Mouse (Mus musculus): Measurements from ENCODE around the gene Spata46.

Gene Spata46

DNA sequence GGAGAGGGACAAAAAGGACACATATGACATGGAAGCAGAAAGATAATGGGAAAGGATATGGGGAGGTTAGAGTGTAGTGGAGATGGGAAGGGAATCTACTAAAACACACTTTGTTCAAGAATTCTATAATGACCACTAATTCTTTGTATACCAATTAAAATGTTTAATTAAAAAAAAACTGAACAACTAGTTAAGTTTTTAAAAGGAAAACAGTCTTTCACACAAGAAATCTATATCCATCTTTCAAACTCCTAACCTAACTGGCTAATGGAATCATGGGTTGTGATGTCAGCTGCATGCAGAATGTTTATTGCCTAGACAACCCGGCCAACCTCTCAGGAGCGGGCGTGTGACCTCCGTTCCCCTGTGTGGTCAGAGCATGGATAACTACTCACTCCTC, at the start of gene Spata46:
Gene Spata46, plus strand, starts transcription at position 301 of the 400 bp plus-strand sequence.
- no peak for DNase-seq

DNA sequence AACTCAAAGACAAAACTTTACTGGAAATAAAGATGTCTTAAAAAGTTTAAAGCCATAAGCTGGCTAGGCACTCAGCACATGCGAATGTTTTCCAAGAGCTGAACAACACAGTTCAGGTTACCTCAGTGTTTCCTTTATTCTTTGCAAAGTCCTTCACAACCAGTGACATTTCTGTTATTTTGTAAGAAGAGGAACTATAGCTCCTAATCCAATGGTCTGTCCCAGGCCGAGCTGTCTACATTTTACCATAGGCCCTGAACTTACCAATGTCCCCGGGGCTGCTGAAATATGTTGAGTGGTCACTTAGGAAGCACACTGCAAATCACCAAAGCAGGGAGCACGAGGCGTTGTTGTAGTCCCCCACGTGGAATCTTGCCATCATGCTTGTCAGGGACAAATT, 38.3 kb upstream of the Spata46 start:
- no peak for DNase-seq

DNA sequence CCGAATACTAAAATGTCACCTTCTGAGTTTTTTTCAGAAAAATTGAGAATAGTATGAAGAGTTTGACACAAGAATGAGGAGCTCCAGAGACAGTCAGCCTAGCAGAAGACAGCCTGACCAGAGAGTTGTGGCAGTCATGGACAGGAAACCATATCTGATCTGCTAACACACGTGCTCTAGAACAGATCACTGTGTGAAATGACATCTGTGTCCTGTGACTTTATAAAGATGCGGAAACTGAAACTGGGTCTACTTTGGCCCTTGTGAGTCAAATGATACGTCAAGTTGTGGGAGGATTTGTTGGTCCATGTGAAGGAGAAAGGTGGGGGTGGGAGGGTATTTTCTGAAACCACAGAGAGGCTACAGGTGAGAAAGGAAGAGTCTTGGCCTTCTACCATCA, 37.9 kb upstream of the Spata46 start:
- DNase-seq, result no peak

DNA sequence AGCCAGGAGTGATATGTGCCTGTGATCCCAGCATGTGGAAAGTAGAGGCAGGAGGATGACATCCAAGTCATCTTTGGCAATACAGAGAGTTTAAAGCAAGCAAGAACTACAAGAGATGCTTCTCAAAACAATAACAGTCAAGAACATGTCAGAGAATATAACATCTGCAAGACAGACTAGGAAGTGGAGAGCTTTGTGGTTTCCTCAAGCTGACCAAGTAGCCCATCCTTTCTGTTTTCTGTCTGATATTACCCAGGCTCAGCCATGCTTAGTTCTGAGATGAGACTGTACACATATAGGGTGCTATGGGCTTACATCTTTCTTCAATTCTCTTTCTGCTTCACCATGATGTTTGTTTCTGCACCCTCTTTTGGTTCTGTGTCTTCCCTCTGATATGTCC, 35.4 kb upstream of the Spata46 start:
- no peak for DNase-seq

DNA sequence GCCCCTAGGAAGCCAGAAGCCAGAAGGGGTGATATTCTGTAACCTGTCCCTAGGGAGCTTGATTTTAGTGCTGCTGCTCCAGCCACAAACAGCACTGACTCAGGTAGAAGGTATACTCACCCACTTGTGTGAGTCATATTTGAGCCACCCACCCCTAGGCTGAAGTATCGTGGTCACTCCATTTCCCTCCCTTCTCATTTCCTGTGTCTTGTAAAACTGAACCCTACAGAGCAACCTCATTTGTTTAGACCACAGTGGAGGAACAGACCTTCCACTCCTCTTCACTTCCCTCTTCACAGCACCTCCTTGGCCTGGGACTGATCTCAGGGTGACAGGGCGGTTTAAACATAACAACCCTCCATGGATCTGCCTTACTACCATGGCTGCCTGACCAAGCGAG, 31.6 kb upstream of the Spata46 start, which contains the start of gene Sh2d1b1:
Gene Sh2d1b1, plus strand, starts transcription at position 305 of the 400 bp plus-strand sequence.
- DNase-seq, result no peak

DNA sequence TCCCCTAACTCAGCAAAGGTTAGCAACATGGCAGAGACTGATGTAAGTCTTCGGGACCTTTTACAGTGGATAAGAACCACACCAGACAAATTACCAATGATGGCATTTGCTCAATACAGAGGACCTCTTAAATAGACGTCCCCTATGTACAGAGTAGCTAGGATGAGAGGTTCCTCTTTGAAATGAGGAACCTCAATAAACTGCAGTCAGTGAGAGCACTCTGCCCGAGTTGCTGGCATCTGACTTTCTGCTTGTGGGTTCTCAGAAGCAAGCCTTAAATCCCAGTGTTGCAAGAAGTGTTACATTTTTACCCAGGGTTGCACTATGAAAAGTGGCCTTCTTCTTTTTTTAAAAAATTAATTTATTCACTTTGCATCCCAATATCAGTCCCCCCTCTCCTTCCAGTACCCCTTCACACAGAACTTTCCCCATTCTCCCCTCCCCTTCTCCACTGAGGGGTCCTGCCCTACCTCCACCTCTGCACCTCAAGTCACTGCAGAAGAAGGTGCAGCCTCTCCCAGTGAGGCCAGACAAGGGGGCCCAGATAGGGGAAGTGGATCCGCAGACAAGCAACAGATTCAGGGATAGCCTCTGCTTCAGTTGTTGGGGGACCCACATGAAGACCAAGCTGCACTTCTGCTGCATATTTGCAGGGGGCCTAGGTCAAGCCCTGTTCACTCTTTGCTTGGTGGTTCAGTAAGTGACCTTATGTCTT, 26.0 kb upstream of the Spata46 start:
- DNase-seq, result no peak

DNA sequence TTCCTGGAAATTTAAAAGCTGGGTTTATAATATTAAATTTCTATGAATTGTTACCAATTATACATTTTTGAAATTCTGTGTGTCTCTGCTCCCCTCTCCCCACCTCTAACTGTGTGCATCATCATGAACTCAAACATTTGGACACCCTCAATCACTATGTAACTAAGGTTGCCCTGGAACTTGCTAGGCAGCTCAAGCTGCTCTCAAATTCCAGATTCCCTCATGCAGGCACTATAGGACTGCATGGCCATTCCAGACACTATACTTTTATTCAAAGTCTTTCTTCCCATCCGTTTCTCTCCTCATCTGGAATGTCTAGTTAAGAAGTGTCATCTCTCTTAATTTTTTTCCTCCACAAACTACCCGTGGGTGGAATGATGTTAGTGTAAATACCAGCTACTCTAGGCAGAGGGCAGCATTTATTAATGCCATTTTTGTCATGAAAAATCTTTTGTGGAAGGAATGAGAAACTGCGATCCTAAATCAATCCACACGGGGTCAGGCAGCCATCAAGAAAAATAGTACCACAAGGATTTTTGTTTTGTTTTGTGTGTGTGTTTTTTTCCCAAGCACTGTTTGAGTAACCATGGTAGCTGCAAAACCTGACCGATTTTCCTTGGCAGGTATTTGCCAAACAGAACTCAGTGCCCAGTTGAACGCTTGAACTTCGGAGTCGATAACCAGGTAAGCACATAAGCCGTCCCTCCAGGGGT, 16.2 kb upstream of the Spata46 start:
- peak; percentile 49 for DNase-seq

DNA sequence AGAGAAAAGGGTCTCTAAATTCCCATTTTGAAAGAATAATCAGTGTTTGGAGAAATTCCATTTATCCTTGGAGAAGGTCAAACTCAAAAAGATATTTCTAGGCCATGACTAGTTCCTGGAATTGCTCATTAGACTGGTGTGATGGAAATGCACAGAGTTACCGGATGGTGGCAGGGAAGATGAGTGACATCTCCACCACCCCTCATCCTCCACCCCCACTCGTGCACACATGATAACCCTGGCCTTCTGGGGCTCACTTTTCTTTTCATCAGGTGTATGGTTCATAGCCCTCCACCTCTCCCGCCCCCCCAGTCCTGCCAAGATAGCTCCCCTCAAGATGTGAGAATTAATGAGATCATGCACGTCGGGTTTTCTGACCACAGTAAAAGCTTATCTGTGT, 15.3 kb upstream of the Spata46 start:
- DNase-seq, result no peak

DNA sequence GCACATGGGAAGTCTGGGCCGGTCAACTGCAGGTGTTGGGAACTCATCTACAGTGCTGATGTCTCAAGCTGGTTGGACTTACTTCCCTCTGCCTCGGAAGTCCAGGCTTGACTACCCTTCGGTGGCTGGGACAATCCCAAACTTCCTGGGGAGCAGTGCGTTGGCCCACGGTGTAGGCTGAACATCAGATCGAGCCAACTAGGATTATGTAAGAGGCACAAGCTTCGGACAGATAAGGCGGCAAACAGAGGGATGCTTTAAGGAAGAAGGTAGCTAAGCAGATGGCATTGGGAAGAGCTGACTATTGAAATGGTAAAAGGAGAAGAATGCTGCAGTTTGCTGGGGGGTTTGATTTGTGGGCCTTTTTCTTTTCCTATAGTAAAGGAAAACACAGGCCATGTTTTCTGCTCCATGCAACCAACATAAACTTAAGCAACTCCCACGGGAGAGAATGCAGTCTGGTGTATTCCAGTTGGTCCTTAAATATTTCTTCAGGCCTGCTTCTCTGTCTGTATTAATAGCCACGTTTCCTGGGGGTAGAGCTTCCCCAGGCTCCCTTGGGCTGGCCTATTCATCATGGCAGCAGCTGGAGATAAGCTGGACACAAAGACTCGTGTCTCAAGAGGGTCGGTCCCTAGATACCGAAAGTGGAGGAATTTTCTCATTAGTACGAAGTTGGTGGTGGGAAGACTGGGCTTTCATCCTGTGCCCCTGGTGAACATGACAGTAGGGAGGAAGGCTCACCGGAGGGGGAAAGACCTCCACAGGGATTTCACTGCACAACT, 13.6 kb upstream of the Spata46 start:
- no peak for DNase-seq

DNA sequence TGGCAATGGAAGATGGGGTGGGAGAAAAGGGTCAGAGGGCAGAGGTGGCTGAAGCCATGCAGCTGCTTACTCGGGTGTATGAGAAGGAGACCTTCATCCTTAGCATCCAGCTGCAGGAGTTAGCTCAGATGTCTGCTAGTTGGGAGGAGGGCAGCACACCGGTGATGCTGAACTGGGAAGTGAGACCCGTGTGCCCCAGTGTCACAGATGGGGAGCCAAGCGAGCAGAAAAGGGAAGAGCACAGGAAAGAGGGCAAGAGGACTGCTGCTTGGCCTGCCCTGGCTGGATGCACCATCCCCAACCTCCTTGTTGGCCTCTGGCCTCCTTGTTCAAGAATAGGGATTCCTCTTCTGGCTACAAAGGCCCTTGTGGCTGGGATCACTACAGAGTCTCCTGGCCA, 9.1 kb upstream of the Spata46 start:
- DNase-seq, result no peak

DNA sequence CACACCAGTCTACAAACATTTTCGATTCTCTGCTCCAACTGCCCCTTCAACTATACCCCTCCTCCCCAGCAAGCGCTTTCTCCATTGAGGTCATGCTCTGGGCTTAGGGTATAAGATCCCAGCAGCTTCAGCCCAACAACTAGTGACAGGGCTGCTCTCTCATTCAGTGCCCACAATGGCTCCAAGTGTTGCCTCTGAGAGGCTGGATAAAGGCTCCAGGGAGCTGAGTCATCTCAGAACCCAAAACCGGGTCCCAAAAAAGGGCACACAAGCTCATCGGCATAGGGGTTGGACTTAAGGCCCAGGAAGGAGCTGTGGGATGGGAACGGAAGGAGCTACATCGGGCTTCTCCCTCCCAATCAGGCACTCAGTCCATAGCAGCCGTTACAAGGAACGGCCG, 6.9 kb upstream of the Spata46 start:
- DNase-seq, result no peak

DNA sequence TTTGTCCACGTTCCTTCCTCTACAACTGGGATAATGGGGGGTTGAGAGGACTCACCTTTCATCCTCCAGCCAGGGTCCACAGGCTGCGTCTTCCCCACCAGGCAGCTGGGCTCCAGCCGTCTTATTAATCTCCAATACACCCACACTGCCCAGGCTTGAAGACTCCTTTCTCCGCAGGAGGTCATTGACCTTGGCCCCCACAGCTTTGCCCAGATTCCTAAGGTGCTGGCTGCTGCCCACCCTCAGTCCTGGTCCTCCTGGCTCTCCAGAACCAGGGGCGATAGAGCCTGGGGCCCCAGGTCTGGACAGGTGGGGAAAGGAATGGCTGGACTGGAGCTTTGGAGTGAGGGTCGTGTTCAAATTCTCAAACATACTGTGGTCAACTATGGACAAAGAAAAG, 6.1 kb upstream of the Spata46 start:
- DNase-seq, result no peak

DNA sequence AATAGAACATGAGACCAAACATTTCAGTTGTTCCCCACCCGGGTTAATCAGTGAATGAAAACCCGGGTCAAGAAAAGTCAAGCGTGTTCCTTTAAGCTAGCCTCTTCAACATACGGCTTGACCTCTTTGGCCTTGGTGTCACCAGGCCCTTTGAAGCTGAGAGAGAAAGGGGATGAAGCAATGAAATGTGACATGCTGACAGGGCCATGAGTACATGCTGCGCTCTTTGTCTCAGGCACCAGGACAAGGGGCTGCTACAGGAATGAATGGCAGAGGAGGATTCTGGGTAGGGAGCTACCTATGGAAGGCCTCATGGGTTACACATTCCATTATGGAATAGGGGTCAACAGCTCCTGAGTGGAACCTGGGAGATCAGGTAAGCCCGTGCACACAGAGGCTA, 5.5 kb upstream of the Spata46 start:
- DNase-seq, result no peak

DNA sequence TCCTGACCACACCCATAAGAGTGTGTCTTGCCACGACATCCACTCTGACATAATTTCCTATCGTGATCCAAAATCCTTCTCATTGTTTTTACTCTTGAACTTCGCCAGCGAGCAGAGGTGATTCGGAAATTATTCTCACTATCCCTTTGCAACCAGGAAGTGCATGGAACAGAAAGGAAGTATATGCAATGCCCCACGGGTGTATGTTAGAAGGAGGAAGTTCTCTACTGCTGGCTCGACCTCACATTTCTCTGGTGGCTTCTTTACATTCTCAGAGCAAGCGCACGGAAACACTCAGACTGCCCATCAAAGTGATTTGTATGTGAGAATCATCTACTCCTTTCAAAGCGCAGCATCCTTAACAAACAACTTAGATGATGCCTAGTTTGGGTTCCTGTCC, 3.6 kb upstream of the Spata46 start:
- no peak for DNase-seq

DNA sequence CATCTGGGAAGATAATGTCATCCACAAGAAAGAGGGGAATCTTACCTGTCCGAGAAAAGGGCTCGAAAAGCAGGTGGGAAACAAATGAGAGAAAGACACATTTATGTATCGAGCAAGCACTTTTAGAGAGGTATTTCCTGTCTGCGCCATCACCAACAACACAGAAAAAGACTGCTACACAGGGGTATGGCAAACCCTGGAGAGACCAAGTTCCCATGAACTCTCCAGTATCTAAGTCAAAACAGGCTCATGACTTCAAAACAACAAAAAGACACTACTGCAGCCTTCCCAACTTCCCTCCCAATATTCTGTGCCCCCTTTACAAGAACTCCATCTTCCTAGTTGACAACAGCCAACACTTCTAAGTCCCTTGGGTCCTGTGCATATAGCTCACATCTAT, 2.4 kb upstream of the Spata46 start, which contains the start of gene Gm7694:
Gene Gm7694, minus strand, starts transcription at position 101 of the 400 bp plus-strand sequence.
- DNase-seq, result no peak

DNA sequence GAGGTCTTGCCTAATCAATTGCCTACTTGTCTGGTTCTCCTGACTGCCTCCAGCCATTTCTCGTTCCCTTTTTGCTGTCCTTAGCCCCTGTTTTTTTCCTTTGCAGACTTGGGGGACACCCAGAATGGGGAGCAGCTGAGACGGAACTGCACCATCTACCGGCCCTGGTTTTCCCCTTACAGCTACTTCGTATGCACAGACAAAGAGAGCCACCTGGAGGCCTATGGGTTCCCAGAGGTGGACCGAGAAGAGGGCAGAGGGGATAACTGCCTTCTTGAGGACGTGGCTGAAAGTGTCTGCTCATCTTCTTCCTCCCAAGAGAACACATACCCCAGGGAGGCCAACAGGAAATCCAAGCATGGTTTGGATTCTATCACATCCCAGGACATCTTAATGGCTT, 2.8 kb downstream of the Spata46 start:
- DNase-seq, result no peak

DNA sequence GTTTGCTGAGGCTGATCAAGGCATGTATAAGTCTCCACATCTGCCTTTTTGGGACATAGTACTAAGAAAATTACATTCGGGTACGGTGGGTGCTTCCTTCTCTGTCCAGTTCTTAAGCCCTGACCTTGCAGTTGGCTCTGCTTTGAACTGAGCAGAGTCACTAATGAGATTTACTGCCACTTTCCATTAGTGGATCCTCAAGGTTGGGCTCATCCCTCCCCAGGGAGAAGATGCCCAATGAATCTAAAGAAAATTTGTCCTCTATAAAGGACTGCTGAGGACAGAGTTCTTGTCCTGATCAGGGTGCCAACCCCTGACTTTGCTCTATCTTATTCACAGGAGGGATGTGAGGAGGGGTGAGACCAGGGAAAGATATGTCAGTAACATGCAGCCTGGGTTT, 13.4 kb downstream of the Spata46 start:
- no peak for DNase-seq

DNA sequence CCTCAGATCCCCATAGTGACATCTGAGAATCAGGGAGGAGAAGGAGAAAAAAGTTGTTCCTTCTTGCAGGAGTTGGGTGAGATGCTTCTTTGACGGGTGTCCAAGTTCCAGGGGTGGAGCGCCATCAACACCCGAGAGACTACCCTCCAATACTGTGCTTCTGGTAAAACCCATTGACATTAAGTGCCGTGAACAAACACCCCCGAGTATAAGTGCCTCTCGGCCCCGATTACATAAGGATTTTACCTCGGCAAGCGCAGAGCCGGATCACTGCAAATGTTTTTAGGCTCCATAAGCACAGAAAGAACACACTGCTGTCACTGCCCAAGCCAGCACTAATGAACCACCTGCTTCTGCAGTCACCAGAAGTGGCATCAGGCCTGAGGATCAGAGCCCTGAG, 14.4 kb downstream of the Spata46 start:
- no peak for DNase-seq

DNA sequence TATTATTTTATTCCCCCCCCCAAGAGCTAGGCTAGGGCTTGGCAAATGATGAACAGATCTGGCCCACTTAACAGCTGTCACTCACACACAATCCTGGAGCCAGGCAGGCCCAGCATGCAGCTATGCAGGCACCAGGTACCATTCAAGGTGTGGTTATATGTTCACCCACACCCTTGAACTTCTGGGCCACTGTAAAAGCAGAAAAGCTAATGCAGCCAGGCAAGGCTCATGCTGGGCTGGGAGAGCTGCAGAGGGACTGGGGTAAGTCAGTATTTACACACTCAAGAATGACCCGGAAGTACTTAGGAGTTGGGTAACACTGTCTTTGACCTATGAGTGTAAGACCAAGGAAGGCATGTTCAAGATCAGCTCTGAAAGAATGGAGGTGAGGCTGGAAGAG, 15.7 kb downstream of the Spata46 start:
- no peak for DNase-seq

DNA sequence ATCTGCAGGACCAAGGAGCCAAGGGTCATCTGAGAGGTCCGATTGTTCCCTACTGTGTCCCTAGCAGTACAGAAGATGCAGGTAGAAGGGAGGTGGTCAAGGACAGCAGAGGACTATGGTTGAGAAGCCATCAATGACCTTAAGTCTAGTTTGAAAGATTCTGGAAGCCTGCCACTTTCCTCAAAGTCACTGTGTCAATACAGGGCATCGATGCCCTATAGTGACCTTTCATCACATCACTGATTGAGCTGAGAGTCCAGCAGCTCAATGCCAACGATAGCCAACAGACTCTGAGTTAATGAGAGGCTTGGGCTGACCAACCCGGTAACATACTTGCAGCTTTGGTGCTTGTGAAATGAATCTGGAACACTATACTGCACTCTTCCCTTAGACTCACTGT, 16.7 kb downstream of the Spata46 start:
- no peak for DNase-seq

DNA sequence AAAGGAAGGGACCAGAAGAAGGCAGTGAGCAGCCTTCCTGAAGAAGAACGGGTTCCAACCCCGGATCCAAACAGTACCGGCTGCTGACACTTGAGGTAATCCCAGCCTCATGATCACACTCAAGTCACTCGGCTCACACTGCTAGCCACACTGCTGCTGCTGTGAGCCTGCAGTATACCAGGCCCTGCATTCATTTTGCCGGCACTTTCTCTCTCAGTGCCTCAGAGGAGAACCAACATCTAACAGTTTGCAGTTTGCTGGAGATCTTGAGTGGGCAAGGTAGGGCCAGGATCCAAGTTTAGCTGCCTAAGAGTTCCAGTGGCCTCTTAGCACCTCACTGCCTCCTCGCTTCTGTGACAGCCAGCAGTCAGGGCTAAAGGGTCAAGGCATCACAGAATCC, 23.3 kb downstream of the Spata46 start:
- DNase-seq, result no peak

DNA sequence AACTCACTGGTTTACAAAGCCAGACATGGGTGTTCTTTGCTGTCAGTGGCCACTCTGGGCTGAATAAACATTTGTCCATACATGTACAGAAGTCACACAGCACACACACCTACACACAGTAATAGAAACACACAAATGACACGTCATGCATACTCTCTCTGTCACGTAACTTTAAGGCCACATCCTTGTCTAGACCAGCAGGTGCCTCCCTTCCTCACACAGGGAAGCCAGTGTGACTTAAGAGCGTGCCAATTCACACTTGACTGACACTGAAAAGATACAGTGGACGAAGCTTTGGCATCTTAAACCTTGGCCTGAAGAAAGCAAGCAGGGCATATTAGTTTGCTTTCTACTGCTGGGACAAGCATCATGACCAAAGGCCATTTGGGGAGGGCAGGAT, 24.2 kb downstream of the Spata46 start:
- DNase-seq, result no peak

DNA sequence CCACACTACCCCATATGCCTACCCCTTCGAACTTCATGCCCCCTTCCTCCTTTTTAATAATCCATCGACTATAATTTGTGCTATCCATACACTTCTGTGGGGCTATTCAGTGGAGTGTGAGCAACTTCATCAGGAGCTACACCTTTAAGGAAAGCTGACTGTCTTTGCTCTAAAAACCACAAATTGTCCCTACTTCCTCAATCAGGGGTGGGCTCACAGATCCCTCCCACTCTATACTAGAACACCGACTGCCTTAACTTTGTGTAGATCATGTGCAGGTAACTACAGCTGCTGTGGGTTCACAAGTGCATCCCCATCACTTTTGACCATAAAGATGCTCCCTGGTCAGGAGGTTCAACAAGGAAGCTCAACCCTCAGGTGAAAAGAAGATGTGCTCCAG, 31.3 kb downstream of the Spata46 start:
- DNase-seq, result no peak

DNA sequence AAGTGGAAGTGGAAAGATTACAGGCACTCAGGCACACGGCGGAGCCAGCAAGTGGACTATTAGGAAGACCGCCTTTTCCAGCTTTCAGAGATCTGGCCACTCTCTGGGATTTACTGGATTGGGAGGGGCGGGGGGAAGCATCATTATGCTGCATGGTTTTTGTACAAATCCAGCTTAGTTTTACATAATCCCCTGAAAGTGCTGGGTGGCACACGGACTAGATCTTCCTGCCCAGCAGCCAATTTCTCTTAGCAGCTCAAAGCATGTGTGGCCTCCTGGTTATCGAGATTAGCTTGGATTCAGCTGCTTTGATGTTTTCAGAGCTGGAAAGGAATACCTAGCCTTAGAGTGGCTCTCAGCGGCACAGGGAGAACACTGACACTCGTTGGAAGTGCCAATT, 34.5 kb downstream of the Spata46 start:
- no peak for DNase-seq

Data from cerebellum, adult 8-10 months (tissue).